Mouse (Mus musculus) megakaryocyte, embryonic 14.5 days (primary cell): ENCODE measurements around the gene Akr7a5.

Source experiments
- FLI1 ChIP-seq: IDR thresholded peaks from 2 replicates; pipeline ENCODE4 v1.6.1; 2012; ENCODE audit warnings: low read length, inconsistent platforms, mixed read lengths
- GATA1 ChIP-seq: IDR thresholded peaks from 3 replicates; pipeline ENCODE4 v1.6.1; 2012; ENCODE audit warnings: mixed read lengths, low read length, inconsistent platforms, borderline replicate concordance

DNA sequence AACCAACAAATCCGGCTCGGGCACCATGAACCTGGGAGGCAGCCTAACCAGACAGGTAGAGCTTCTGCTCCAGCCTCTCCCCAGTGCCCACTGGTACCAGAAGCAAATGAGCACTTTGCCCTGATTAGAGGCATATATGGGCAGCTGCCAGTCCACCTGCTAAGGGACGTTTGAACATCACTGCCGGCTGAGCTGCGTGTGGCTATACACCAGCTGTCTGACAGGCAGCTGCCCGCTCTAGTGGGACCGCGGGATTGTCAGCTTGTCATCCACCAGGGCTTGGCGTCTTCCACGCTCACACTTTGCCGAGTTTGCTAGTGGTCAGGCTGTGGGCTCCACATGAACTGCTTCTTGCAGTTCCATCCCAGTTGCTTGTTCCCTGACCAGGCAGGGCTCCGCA lies 30.0 kb upstream of the Akr7a5 start:
- no peak for TF ChIP-seq GATA1
- TF ChIP-seq FLI1 = no peak
